Mouse (Mus musculus): ENCODE measurements at regions not wholly inside any gene's neighbourhood (a gene's known extent, or its start where the extent isn't known, plus 50 kb on each side); places are given as distances from the start of the nearest gene placed in this dataset.

- DNase-seq (ENCODE audit: low spot score) = no peak
Measured at GRCm38 (mm10) chr13:102518169-102518882, 175.0 kb upstream of the Cd180 start.

- no peak for DNase-seq (ENCODE audit: low spot score)
Measured at GRCm38 (mm10) chr13:102521427-102521826, 171.9 kb upstream of the Cd180 start.

GRCm38 (mm10) chr13:102522080-102522479, 171.3 kb upstream of the Cd180 start:
- no peak for DNase-seq (ENCODE audit: low spot score)

GRCm38 (mm10) chr13:102526621-102527140, 166.7 kb upstream of the Cd180 start:
- no peak for DNase-seq (ENCODE audit: low spot score)

GRCm38 (mm10) chr13:102533784-102534183, 159.6 kb upstream of the Cd180 start:
- no peak for DNase-seq (ENCODE audit: low spot score)

- DNase-seq (ENCODE audit: low spot score) = no peak
Measured at GRCm38 (mm10) chr13:102537424-102538242, 155.7 kb upstream of the Cd180 start.

GRCm38 (mm10) chr13:102540436-102540835, 152.9 kb upstream of the Cd180 start:
- no peak for DNase-seq (ENCODE audit: low spot score)

- no peak for DNase-seq (ENCODE audit: low spot score)
Measured at GRCm38 (mm10) chr13:102544359-102545165, 148.8 kb upstream of the Cd180 start.

GRCm38 (mm10) chr13:102545845-102546615, 147.3 kb upstream of the Cd180 start:
- no peak for DNase-seq (ENCODE audit: low spot score)

- no peak for DNase-seq (ENCODE audit: low spot score)
Measured at GRCm38 (mm10) chr13:102548252-102548651, 145.1 kb upstream of the Cd180 start.

- DNase-seq (ENCODE audit: low spot score) = no peak
Measured at GRCm38 (mm10) chr13:102566846-102567572, 126.3 kb upstream of the Cd180 start.

- no peak for DNase-seq (ENCODE audit: low spot score)
Measured at GRCm38 (mm10) chr13:102569580-102569979, 123.8 kb upstream of the Cd180 start.

GRCm38 (mm10) chr13:102570286-102570685, 123.1 kb upstream of the Cd180 start:
- no peak for DNase-seq (ENCODE audit: low spot score)

GRCm38 (mm10) chr13:102573286-102573921, 120.0 kb upstream of the Cd180 start:
- no peak for DNase-seq (ENCODE audit: low spot score)

- DNase-seq (ENCODE audit: low spot score) = no peak
Measured at GRCm38 (mm10) chr13:102576871-102577662, 116.3 kb upstream of the Cd180 start.

GRCm38 (mm10) chr13:102578811-102579210, 114.5 kb upstream of the Cd180 start:
- DNase-seq (ENCODE audit: low spot score) = no peak

- DNase-seq (ENCODE audit: low spot score) = no peak
Measured at GRCm38 (mm10) chr13:102579638-102580037, 113.7 kb upstream of the Cd180 start.

GRCm38 (mm10) chr13:102583984-102584645, 109.2 kb upstream of the Cd180 start:
- DNase-seq (ENCODE audit: low spot score) = no peak

GRCm38 (mm10) chr13:102586215-102586614, 107.1 kb upstream of the Cd180 start:
- DNase-seq (ENCODE audit: low spot score) = no peak

All from urinary bladder, postnatal 25 days (tissue).